Mouse (Mus musculus): ENCODE measurements around the gene Trp53tg5. TPM values are rescaled to one million over a fixed set of nuclear protein-coding genes. Genes with fewer than 3 reads are reported as not detected.

Gene Trp53tg5
- polyA plus RNA-seq, 1 experiment, result not detected

- TF ChIP-seq E2F4 (IDR thresholded peaks at IDR 0.05; ENCODE audit: insufficient read depth) (no peak), USF1 (IDR thresholded peaks at IDR 0.05; ENCODE audit: low read depth) (no peak), MYOG (IDR thresholded peaks at IDR 0.05; ENCODE audit: control insufficient read depth in 1 of 3, insufficient read depth in 1 of 3, insufficient read length in 2 of 3, low read depth in 2 of 3) (no peak), MYOD1 (IDR thresholded peaks at IDR 0.05; ENCODE audit: control insufficient read depth in 1 of 3, insufficient read length in 2 of 3, low read depth in 2 of 3) (no peak), REST (IDR thresholded peaks at IDR 0.05; ENCODE audit: insufficient read depth, insufficient read length) (no peak), POLR2A (IDR thresholded peaks at IDR 0.05; ENCODE audit: insufficient read length, low read depth) (no peak), CEBPB (IDR thresholded peaks at IDR 0.05; ENCODE audit: insufficient read depth, poor library complexity, severe bottlenecking) (no peak), MAX (IDR thresholded peaks at IDR 0.05; ENCODE audit: low read depth) (no peak)
These were observed 31.8 kb downstream of the Trp53tg5 start for GRCm38 (mm10) chr2:164441731-164442130.

GRCm38 (mm10) chr2:164441155-164441554 lies 32.4 kb downstream of the Trp53tg5 start:
- TF ChIP-seq CEBPB (IDR thresholded peaks at IDR 0.05; ENCODE audit: insufficient read depth, poor library complexity, severe bottlenecking), result peak; percentile 16; the same call in 1 of the 2 replicates
- peak; percentile 48 for TF ChIP-seq POLR2AphosphoS2 (IDR thresholded peaks at IDR 0.05; ENCODE audit: insufficient read length, low read depth)
- peak; percentile 80 to 98 (median 96) for TF ChIP-seq MYOG (IDR thresholded peaks at IDR 0.05; ENCODE audit: control insufficient read depth in 1 of 3, insufficient read depth in 1 of 3, insufficient read length in 2 of 3, low read depth in 2 of 3)
- TF ChIP-seq E2F4 (IDR thresholded peaks at IDR 0.05; ENCODE audit: insufficient read depth), result no peak
- peak; percentile 69 for TF ChIP-seq SRF (IDR thresholded peaks at IDR 0.05; ENCODE audit: control insufficient read depth, insufficient read length, low read depth)
- TF ChIP-seq MAX (IDR thresholded peaks at IDR 0.05; ENCODE audit: low read depth), result no peak
- peak; percentile 87 for TF ChIP-seq USF1 (IDR thresholded peaks at IDR 0.05; ENCODE audit: low read depth)
- TF ChIP-seq MYOD1 (IDR thresholded peaks at IDR 0.05; ENCODE audit: control insufficient read depth in 1 of 3, insufficient read length in 2 of 3, low read depth in 2 of 3), result peak; percentile 6 to 98 (median 95)
- no peak for TF ChIP-seq POLR2A (IDR thresholded peaks at IDR 0.05; ENCODE audit: insufficient read length, low read depth)
- TF ChIP-seq TCF12 (IDR thresholded peaks at IDR 0.05; ENCODE audit: insufficient read depth, poor library complexity, severe bottlenecking), result peak; percentile 94
- TF ChIP-seq TCF3 (IDR thresholded peaks at IDR 0.05; ENCODE audit: insufficient read length, low read depth), result peak; percentile 89
- no peak for TF ChIP-seq REST (IDR thresholded peaks at IDR 0.05; ENCODE audit: insufficient read depth, insufficient read length)
- Histone ChIP-seq H3K4me3 (peak overlapping the region; percentile 96), H3ac (ENCODE audit: control insufficient read depth, insufficient read length) (no peak overlapping the region), H3K4me2 (ENCODE audit: low read depth) (peak overlapping the region; percentile 82), H3K36me3 (ENCODE audit: control insufficient read depth, insufficient read depth) (no peaks in the 10 kb centered on the region), H3K79me2 (ENCODE audit: control insufficient read depth, insufficient read depth) (peaks cover 64% of the 10 kb centered on the region), H3K27me3 (ENCODE audit: control insufficient read depth, insufficient read depth, insufficient read length) (no peaks in the 10 kb centered on the region)

More at GRCm38 (mm10) chr2:164441731-164442130, 31.8 kb downstream of the Trp53tg5 start:
- Histone ChIP-seq H3K4me2 (ENCODE audit: low read depth) (peak overlapping the region; percentile 82), H3K27me3 (ENCODE audit: control insufficient read depth, insufficient read depth, insufficient read length) (no peaks in the 10 kb centered on the region), H3K4me3 (peak overlapping the region; percentile 96), H3ac (ENCODE audit: control insufficient read depth, insufficient read length) (peak overlapping the region; percentile 33), H3K79me2 (ENCODE audit: control insufficient read depth, insufficient read depth) (peaks cover 58% of the 10 kb centered on the region), H3K36me3 (ENCODE audit: control insufficient read depth, insufficient read depth) (no peaks in the 10 kb centered on the region)

- Histone ChIP-seq H3K79me2 (ENCODE audit: control insufficient read depth, insufficient read depth) (peaks cover 72% of the 10 kb centered on the region), H3K27me3 (ENCODE audit: control insufficient read depth, insufficient read depth, insufficient read length) (no peaks in the 10 kb centered on the region), H3K36me3 (ENCODE audit: control insufficient read depth, insufficient read depth) (no peaks in the 10 kb centered on the region), H3K4me2 (ENCODE audit: low read depth) (peak overlapping the region; percentile 82), H3K4me3 (peak overlapping the region; percentile 96), H3ac (ENCODE audit: control insufficient read depth, insufficient read length) (no peak overlapping the region)
- TF ChIP-seq MAX (IDR thresholded peaks at IDR 0.05; ENCODE audit: low read depth), result no peak
- TF ChIP-seq MYOG (IDR thresholded peaks at IDR 0.05; ENCODE audit: control insufficient read depth in 1 of 3, insufficient read depth in 1 of 3, insufficient read length in 2 of 3, low read depth in 2 of 3), result no peak
- TF ChIP-seq E2F4 (IDR thresholded peaks at IDR 0.05; ENCODE audit: insufficient read depth), result no peak
- TF ChIP-seq USF1 (IDR thresholded peaks at IDR 0.05; ENCODE audit: low read depth), result no peak
- TF ChIP-seq MYOD1 (IDR thresholded peaks at IDR 0.05; ENCODE audit: control insufficient read depth in 1 of 3, insufficient read length in 2 of 3, low read depth in 2 of 3), result no peak
- TF ChIP-seq TCF3 (IDR thresholded peaks at IDR 0.05; ENCODE audit: insufficient read length, low read depth), result no peak
- no peak for TF ChIP-seq TCF12 (IDR thresholded peaks at IDR 0.05; ENCODE audit: insufficient read depth, poor library complexity, severe bottlenecking)
- no peak for TF ChIP-seq SRF (IDR thresholded peaks at IDR 0.05; ENCODE audit: control insufficient read depth, insufficient read length, low read depth)
- no peak for TF ChIP-seq POLR2AphosphoS2 (IDR thresholded peaks at IDR 0.05; ENCODE audit: insufficient read length, low read depth)
- no peak for TF ChIP-seq CEBPB (IDR thresholded peaks at IDR 0.05; ENCODE audit: insufficient read depth, poor library complexity, severe bottlenecking)
- TF ChIP-seq REST (IDR thresholded peaks at IDR 0.05; ENCODE audit: insufficient read depth, insufficient read length), result no peak
- TF ChIP-seq POLR2A (IDR thresholded peaks at IDR 0.05; ENCODE audit: insufficient read length, low read depth), result no peak
These were observed 33.2 kb downstream of the Trp53tg5 start for GRCm38 (mm10) chr2:164440314-164440713.

- TF ChIP-seq TCF3 (IDR thresholded peaks at IDR 0.05; ENCODE audit: insufficient read length, low read depth), result no peak
- peak; percentile 42; the same call in 1 of the 2 replicates for TF ChIP-seq CEBPB (IDR thresholded peaks at IDR 0.05; ENCODE audit: insufficient read depth, poor library complexity, severe bottlenecking)
- TF ChIP-seq SRF (IDR thresholded peaks at IDR 0.05; ENCODE audit: control insufficient read depth, insufficient read length, low read depth), result no peak
These were observed 34.5 kb downstream of the Trp53tg5 start for GRCm38 (mm10) chr2:164439001-164439421.

GRCm38 (mm10) chr2:164438257-164438656 lies 35.3 kb downstream of the Trp53tg5 start:
- H3K4me3 ChIP-seq, result no peak overlapping the region
- no peaks in the 10 kb centered on the region for H3K27me3 ChIP-seq (ENCODE audit: control insufficient read depth, insufficient read depth, insufficient read length)
- TF ChIP-seq MAX (IDR thresholded peaks at IDR 0.05; ENCODE audit: low read depth), result no peak
- TF ChIP-seq USF1 (IDR thresholded peaks at IDR 0.05; ENCODE audit: low read depth), result no peak
- peak in 1 of 3 experiments; percentile 74 for TF ChIP-seq MYOD1 (IDR thresholded peaks at IDR 0.05; ENCODE audit: control insufficient read depth in 1 of 3, insufficient read length in 2 of 3, low read depth in 2 of 3)
- no peak for TF ChIP-seq CEBPB (IDR thresholded peaks at IDR 0.05; ENCODE audit: insufficient read depth, poor library complexity, severe bottlenecking)
- TF ChIP-seq REST (IDR thresholded peaks at IDR 0.05; ENCODE audit: insufficient read depth, insufficient read length), result no peak
- no peak for TF ChIP-seq SRF (IDR thresholded peaks at IDR 0.05; ENCODE audit: control insufficient read depth, insufficient read length, low read depth)
- no peak for TF ChIP-seq E2F4 (IDR thresholded peaks at IDR 0.05; ENCODE audit: insufficient read depth)
- no peak for TF ChIP-seq TCF12 (IDR thresholded peaks at IDR 0.05; ENCODE audit: insufficient read depth, poor library complexity, severe bottlenecking)
- no peak for TF ChIP-seq TCF3 (IDR thresholded peaks at IDR 0.05; ENCODE audit: insufficient read length, low read depth)
- no peak for TF ChIP-seq POLR2AphosphoS2 (IDR thresholded peaks at IDR 0.05; ENCODE audit: insufficient read length, low read depth)
- TF ChIP-seq POLR2A (IDR thresholded peaks at IDR 0.05; ENCODE audit: insufficient read length, low read depth), result no peak
- peak in 1 of 3 experiments; percentile 69 for TF ChIP-seq MYOG (IDR thresholded peaks at IDR 0.05; ENCODE audit: control insufficient read depth in 1 of 3, insufficient read depth in 1 of 3, insufficient read length in 2 of 3, low read depth in 2 of 3)

More at GRCm38 (mm10) chr2:164439001-164439421, 34.5 kb downstream of the Trp53tg5 start:
- Histone ChIP-seq H3K36me3 (ENCODE audit: control insufficient read depth, insufficient read depth) (no peaks in the 10 kb centered on the region), H3K27me3 (ENCODE audit: control insufficient read depth, insufficient read depth, insufficient read length) (no peaks in the 10 kb centered on the region), H3K4me3 (no peak overlapping the region), H3K4me2 (ENCODE audit: low read depth) (peak overlapping the region; percentile 82), H3ac (ENCODE audit: control insufficient read depth, insufficient read length) (no peak overlapping the region), H3K79me2 (ENCODE audit: control insufficient read depth, insufficient read depth) (peaks cover 85% of the 10 kb centered on the region)

More at GRCm38 (mm10) chr2:164438257-164438656, 35.3 kb downstream of the Trp53tg5 start:
- Histone ChIP-seq H3K36me3 (ENCODE audit: control insufficient read depth, insufficient read depth) (no peaks in the 10 kb centered on the region), H3K79me2 (ENCODE audit: control insufficient read depth, insufficient read depth) (peaks cover 92% of the 10 kb centered on the region), H3ac (ENCODE audit: control insufficient read depth, insufficient read length) (no peak overlapping the region), H3K4me2 (ENCODE audit: low read depth) (peak overlapping the region; percentile 82)

Measured in myocyte (in vitro differentiated cells).